Mouse (Mus musculus): ENCODE data around the gene Olfr559.
A peak's percentile ranks its signal among the peaks of the same experiment; 100 is the strongest.

Olfr559 gene

GRCm38 (mm10) chr7:102727391-102727790 is at the start of gene Olfr559:
Olfr559 (minus strand) TSS chr7:102727491.
- no peak for DNase-seq (ENCODE audit: low read depth, low spot score)

GRCm38 (mm10) chr7:102770921-102771320 is 43.6 kb upstream of the Olfr559 start, which contains the start of gene Olfr561:
Olfr561 (plus strand) TSS chr7:102771221.
- DNase-seq (ENCODE audit: low read depth, low spot score): no peak

- DNase-seq (ENCODE audit: low read depth, low spot score): no peak
These were observed 32.0 kb upstream of the Olfr559 start, which contains the start of the genes Olfr560 and Olfr78 for GRCm38 (mm10) chr7:102759266-102759665. Olfr560 (minus strand) TSS chr7:102759366. Olfr78 (minus strand) TSS chr7:102759471.

- DNase-seq (ENCODE audit: low read depth, low spot score): peak; percentile 10
These were observed 24.8 kb upstream of the Olfr559 start for GRCm38 (mm10) chr7:102752086-102752485.

- no peak for DNase-seq (ENCODE audit: low read depth, low spot score)
These were observed 10.4 kb upstream of the Olfr559 start for GRCm38 (mm10) chr7:102737705-102738104.

- no peak for DNase-seq (ENCODE audit: low read depth, low spot score)
These were observed 6.5 kb upstream of the Olfr559 start for GRCm38 (mm10) chr7:102733793-102734192.

- no peak for DNase-seq (ENCODE audit: low read depth, low spot score)
These were observed 8.3 kb downstream of the Olfr559 start, which contains the start of gene Olfr33 for GRCm38 (mm10) chr7:102718970-102719369. Olfr33 (minus strand) TSS chr7:102719070.

- no peak for DNase-seq (ENCODE audit: low read depth, low spot score)
These were observed 25.4 kb downstream of the Olfr559 start, which contains the start of gene Olfr558 for GRCm38 (mm10) chr7:102701915-102702314. Olfr558 (plus strand) TSS chr7:102702215.

- DNase-seq (ENCODE audit: low read depth, low spot score): no peak
These were observed 28.8 kb downstream of the Olfr559 start for GRCm38 (mm10) chr7:102698461-102698860.

GRCm38 (mm10) chr7:102695358-102696125 is 31.7 kb downstream of the Olfr559 start, which contains the start of gene Olfr557:
Olfr557 (plus strand) TSS chr7:102695910.
- peak; percentile 65 for DNase-seq (ENCODE audit: low read depth, low spot score)

GRCm38 (mm10) chr7:102686944-102687501 is 40.3 kb downstream of the Olfr559 start, which contains the start of gene Trim68:
Trim68 (minus strand) TSS chr7:102687327.
- peak; percentile 86 for DNase-seq (ENCODE audit: low read depth, low spot score)

GRCm38 (mm10) chr7:102681916-102682315 is 45.4 kb downstream of the Olfr559 start:
- no peak for DNase-seq (ENCODE audit: low read depth, low spot score)

GRCm38 (mm10) chr7:102676225-102676624 is 51.1 kb downstream of the Olfr559 start:
- no peak for DNase-seq (ENCODE audit: low read depth, low spot score)
